Mouse (Mus musculus): Measurements from ENCODE around the gene Slc16a4. TPM values are rescaled to one million over a fixed set of nuclear protein-coding genes. Genes with fewer than 3 reads are reported as not detected.
A peak's percentile ranks its signal among the peaks of the same experiment; 100 is the strongest.
"Not testable (repeated sequence)": the region's sequence is repeated elsewhere in the genome, so short reads cannot be mapped to it uniquely, and the experiment has no call there.

The Slc16a4 gene
- total RNA-seq, 2 experiments from 2014 or later: 0.98 to 1.5 TPM

GRCm38 (mm10) chr3:107266814-107267345, 24.1 kb upstream of the Slc16a4 start:
- no peak for TF ChIP-seq CTCF (IDR thresholded peaks at IDR 0.05)
- intact Hi-C loops (cut with DNase I): no loop called here
- DNase-seq (ENCODE audit: extremely low spot score in 1 of 2, low spot score in 2 of 2): no peak

GRCm38 (mm10) chr3:107272433-107272832, 18.6 kb upstream of the Slc16a4 start:
- Histone ChIP-seq H3K4me3 (no peak overlapping the region), H3K27ac (no peak overlapping the region)
- DNase-seq (ENCODE audit: extremely low spot score in 1 of 2, low spot score in 2 of 2): no peak
- intact Hi-C loops (cut with DNase I): loop anchor here (10.0 kb wide), 1 partner anchor 368 kb away; no protein-coding TSS in a partner anchor
- no peak for TF ChIP-seq CTCF (IDR thresholded peaks at IDR 0.05)

More at GRCm38 (mm10) chr3:107266814-107267345, 24.1 kb upstream of the Slc16a4 start:
- H3K4me3 ChIP-seq: no peak overlapping the region
- no peak overlapping the region for H3K27ac ChIP-seq

DNA sequence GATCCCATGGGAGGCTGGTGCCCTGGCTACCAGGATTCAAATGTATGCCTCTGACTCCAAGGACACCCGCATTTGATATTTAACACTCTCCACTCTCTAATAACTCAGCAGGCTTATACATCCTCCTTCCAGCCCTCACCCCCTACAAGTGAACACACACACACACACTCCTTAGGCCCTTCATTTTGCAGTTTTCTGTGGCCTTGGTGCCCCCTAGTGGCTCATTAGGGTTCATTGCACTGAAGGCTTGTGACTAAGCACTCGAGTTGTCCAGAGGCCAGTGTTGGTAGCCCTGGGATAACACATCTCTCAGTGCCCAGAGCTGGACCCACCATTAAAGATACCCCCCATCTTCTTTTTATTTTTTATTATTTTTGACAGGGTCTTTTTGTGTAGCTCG, 17.2 kb upstream of the Slc16a4 start:
- intact Hi-C loops (cut with DNase I): loop anchor here (1.0 to 10.0 kb wide), 4 partner anchors 41 to 369 kb away; no protein-coding TSS in a partner anchor
- DNase-seq (ENCODE audit: extremely low spot score in 1 of 2, low spot score in 2 of 2): peak; percentile 65 to 69
- Histone ChIP-seq H3K4me3 (no peak overlapping the region), H3K27ac (no peak overlapping the region)
- peak; percentile 92 for TF ChIP-seq CTCF (IDR thresholded peaks at IDR 0.05)

DNA sequence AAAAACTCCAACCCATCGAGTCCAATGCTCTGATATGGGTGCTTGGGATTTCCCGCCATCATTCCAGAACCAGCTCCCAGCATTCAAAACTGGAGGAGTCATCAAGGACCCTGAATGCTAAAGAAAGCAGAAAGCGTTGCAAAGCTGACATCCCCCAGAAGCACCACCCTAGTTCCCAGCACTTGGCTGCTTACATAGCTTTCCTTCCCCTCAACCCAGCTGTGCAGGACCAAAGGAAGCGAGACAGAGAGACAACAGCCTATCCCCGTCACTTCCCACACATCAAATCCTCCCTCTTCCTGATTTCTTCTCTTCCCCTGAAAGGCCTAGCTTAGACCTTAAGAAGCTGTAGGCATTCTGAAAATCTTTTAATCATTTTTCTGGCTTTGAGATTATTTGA, 15.7 kb upstream of the Slc16a4 start:
- Histone ChIP-seq H3K27ac (no peak overlapping the region), H3K4me3 (no peak overlapping the region)
- TF ChIP-seq CTCF (IDR thresholded peaks at IDR 0.05): no peak
- no peak for DNase-seq (ENCODE audit: extremely low spot score in 1 of 2, low spot score in 2 of 2)
- intact Hi-C loops (cut with DNase I): loop anchor here (2.0 to 10.0 kb wide), 3 partner anchors 183 to 371 kb away; no protein-coding TSS in a partner anchor

DNA sequence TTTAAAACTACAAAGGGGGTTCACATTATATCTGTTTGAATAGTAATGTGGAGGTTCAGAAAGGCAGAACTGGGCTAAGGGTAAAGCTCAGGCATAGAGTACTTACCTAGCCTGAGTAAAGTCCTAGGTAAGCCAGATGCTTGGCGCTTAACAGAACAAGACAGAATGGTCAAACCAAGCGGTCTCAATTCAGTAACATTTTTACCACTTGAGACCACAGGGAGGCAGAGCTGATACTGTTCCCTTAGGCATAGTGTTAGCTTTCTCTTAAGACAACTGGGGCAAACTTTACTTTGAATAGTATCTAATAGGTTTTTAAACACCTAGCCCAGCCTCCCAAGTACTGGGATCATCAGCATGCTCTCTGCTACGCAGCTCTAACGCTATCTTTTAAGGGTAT, 15.0 kb upstream of the Slc16a4 start:
- H3K4me3 ChIP-seq: no peak overlapping the region
- DNase-seq (ENCODE audit: extremely low spot score in 1 of 2, low spot score in 2 of 2): no peak
- intact Hi-C loops (cut with DNase I): loop anchor here (2.0 to 10.0 kb wide), 3 partner anchors 184 to 371 kb away; no protein-coding TSS in a partner anchor
- TF ChIP-seq CTCF (IDR thresholded peaks at IDR 0.05): peak; percentile 37
- no peak overlapping the region for H3K27ac ChIP-seq

DNA sequence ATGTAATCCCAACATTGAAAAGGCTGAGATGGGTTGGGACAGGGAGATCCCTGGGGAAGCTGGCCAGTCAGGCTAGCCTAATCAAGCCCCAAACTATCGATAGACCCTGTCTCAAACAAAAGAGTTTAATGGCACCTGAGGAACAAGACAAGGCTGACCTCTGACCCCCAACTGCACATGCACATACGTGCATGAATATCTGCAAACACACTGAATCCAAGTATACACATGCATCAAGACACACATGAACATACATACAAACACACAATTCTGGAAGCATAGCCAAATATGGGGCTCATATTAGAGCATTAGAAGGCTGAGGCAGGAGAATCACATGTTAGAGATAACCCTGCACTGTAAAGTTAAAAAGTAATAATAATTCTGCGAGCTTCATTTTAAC, 14.4 kb upstream of the Slc16a4 start:
- TF ChIP-seq CTCF (IDR thresholded peaks at IDR 0.05): no peak
- H3K4me3 ChIP-seq: no peak overlapping the region
- H3K27ac ChIP-seq: no peak overlapping the region
- DNase-seq (ENCODE audit: extremely low spot score in 1 of 2, low spot score in 2 of 2): no peak
- intact Hi-C loops (cut with DNase I): loop anchor here (5.0 to 10.0 kb wide), 2 partner anchors 184 to 372 kb away; no protein-coding TSS in a partner anchor

DNA sequence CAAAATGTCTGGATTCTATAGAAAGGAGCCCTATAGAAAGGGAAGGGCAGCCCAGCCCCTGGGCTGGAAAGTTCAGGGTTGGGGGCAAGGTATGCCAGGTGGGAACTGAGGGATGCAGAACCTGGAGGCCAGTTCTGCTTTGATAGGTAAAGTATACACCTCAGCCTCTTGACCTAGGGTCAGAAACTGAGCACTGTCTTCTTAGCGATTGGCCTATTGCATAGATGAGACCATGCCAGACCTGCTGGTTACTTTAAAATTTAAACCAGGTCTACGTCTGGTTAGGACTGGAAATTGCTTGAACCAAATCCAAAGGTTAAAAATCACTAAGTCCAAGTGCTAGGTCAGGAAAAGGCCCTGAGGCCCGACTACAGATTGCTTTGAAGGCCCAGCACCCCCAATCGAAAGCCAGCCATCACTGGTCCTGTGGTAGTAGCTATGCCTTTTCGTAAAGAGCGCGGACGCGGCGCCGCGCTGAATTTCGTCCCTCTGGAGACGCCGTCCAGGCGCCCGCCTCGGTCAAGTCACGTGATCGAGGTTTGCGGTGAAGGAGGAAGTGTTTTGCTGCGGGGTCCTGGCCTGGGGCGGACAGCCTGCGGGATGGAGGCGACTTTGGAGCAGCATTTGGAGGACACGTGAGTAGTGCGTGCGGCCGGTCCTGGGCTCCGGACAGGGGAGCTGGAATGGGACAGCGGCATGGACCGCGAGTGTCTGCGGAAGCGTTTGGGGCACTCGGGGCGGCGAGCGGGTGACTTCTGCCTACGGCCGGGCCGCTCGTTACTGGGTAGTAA, 12.4 kb upstream of the Slc16a4 start, which contains the start of gene Lamtor5:
TSS of gene Lamtor5 (plus strand) at position 380 of the 791 bp plus-strand sequence.
- no peak for TF ChIP-seq CTCF (IDR thresholded peaks at IDR 0.05)
- H3K27ac ChIP-seq: peak within 1 kb of the TSS; percentile 78
- H3K4me3 ChIP-seq: peak within 1 kb of the TSS; percentile 77
- peak; percentile 90 to 94 for DNase-seq (ENCODE audit: extremely low spot score in 1 of 2, low spot score in 2 of 2)
- intact Hi-C loops (cut with DNase I): loop anchor here (2.0 to 10.0 kb wide), 4 partner anchors 44 to 374 kb away; partner anchors contain the start of gene Rbm15

GRCm38 (mm10) chr3:107286123-107286522, 4.9 kb upstream of the Slc16a4 start:
- Histone ChIP-seq H3K4me3 (no peak overlapping the region), H3K27ac (no peak overlapping the region)
- DNase-seq (ENCODE audit: extremely low spot score in 1 of 2, low spot score in 2 of 2): no peak
- no peak for TF ChIP-seq CTCF (IDR thresholded peaks at IDR 0.05)
- intact Hi-C loops (cut with DNase I): no loop called here

DNA sequence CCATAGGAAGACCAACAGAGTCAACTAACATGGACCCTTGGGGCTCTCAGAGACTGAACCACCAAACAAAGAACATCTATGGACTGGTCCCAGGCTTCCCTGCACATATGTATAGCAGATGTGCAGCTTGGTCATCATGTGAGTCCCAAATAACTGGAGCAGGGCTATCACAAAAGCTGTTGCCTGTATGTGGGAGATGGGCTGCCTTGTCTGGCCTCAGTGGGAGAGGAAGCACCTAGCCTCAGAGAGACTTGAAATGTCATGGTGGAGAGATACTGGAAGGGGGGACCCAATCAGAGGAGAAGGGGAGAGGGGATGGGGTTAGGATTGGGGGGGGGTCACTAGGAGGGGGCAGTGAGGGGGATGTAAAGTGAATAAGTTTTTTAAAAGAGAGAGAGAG, 3.7 kb upstream of the Slc16a4 start:
- intact Hi-C loops (cut with DNase I): no loop called here
- DNase-seq (ENCODE audit: extremely low spot score in 1 of 2, low spot score in 2 of 2): no peak
- TF ChIP-seq CTCF (IDR thresholded peaks at IDR 0.05): no peak
- Histone ChIP-seq H3K27ac (no peak overlapping the region), H3K4me3 (no peak overlapping the region)

DNA sequence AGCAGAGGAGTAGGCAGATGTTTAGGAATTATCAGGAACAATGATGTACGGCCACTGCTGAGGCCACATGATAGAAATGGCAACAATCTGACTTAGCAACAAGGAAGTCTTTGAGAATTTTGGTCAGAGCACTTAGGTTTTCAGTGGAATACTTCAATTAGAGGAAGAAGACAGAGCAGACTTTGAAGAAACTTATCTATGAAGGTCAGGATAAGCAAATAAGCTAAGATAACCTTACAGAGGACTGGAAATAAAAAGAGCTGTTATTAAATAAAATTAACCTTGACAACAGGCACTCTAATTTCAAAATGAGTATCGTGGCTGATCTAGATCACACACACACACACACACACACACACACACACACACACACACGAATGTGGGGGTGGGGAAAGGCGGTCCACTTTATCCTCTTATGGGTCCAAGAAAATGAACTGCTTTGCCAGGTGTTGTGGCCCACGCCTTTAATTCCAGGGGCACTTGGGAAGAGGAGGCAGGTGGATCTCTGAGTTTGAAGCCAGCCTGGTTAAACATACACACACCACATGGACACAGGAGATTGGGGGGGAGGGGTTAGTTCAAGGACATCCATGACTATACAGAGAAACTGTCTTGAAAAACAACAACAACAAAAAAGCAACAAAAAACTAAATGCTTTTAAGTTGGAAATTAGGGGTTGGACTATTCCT, 4.8 kb downstream of the Slc16a4 start:
- TF ChIP-seq CTCF (IDR thresholded peaks at IDR 0.05): no peak
- intact Hi-C loops (cut with DNase I): no loop called here
- H3K27ac ChIP-seq: no peak overlapping the region
- no peak overlapping the region for H3K4me3 ChIP-seq
- DNase-seq (ENCODE audit: extremely low spot score in 1 of 2, low spot score in 2 of 2): no peak

GRCm38 (mm10) chr3:107296917-107297316, 5.9 kb downstream of the Slc16a4 start:
- peak; percentile 29 for TF ChIP-seq CTCF (IDR thresholded peaks at IDR 0.05)
- DNase-seq (ENCODE audit: extremely low spot score in 1 of 2, low spot score in 2 of 2); H3K27ac ChIP-seq; H3K4me3 ChIP-seq; intact Hi-C loops (cut with DNase I): not testable (repeated sequence)

- Histone ChIP-seq H3K4me3 (no peak overlapping the region), H3K27ac (no peak overlapping the region)
- intact Hi-C loops (cut with DNase I): no loop called here
- DNase-seq (ENCODE audit: extremely low spot score in 1 of 2, low spot score in 2 of 2): no peak
- TF ChIP-seq CTCF (IDR thresholded peaks at IDR 0.05): no peak
Measured at GRCm38 (mm10) chr3:107317338-107317737, 26.3 kb downstream of the Slc16a4 start.
